ENCODE assay signal across 25 mouse cellular contexts in genomic region chr10:8851625-8852024, GRCm38 (mm10).
"Had no signal": no experiment of that assay in that cellular context is flagged by ENCODE, and none has a peak within 500 bp of the region (broad histone marks: within the 10 kb centered on the region; RNA-seq: fewer than 3 reads in every experiment).

No protein-coding gene starts in this region.

- H3K4me1 ChIP-seq: heart, embryonic 15.5 days; liver, embryonic 13.5 days; liver, embryonic 15.5 days had no signal

- H3K27ac ChIP-seq: gastrocnemius, adult 2 months; heart, adult 2 months; heart, embryonic 13.5 days; heart, embryonic 15.5 days; hindbrain, embryonic 10.5 days; hindbrain, embryonic 12.5 days; hindbrain, embryonic 14.5 days; hindbrain, postnatal 0 days; kidney, postnatal 0 days; liver, embryonic 13.5 days; liver, embryonic 15.5 days had no signal

- H3K4me3 ChIP-seq: gastrocnemius, adult 2 months; heart, adult 2 months; heart, embryonic 13.5 days; heart, embryonic 15.5 days; hindbrain, embryonic 10.5 days; hindbrain, embryonic 12.5 days; limb, embryonic 12.5 days; liver, embryonic 13.5 days; liver, embryonic 15.5 days had no signal

- H3K4me2 ChIP-seq: heart, embryonic 11.5 days; heart, embryonic 13.5 days; heart, embryonic 15.5 days; hindbrain, embryonic 12.5 days; hindbrain, embryonic 14.5 days; limb, embryonic 12.5 days; liver, embryonic 11.5 days; liver, embryonic 13.5 days; liver, embryonic 15.5 days had no signal

- H3K36me3 ChIP-seq: heart, embryonic 15.5 days; liver, embryonic 13.5 days; liver, embryonic 15.5 days had no signal

- H3K9ac ChIP-seq: heart, embryonic 13.5 days; heart, embryonic 15.5 days; hindbrain, embryonic 12.5 days; hindbrain, embryonic 14.5 days; limb, embryonic 12.5 days; liver, embryonic 13.5 days; liver, embryonic 15.5 days had no signal

- ATAC-seq: hindbrain, postnatal 0 days; intestine, embryonic 16.5 days had no signal

- H3K9me3 ChIP-seq: heart, embryonic 13.5 days; heart, embryonic 15.5 days; hindbrain, embryonic 10.5 days; hindbrain, embryonic 12.5 days; limb, embryonic 12.5 days; liver, embryonic 13.5 days; liver, embryonic 15.5 days had no signal

- DNase-seq: gastrocnemius, adult 2 months; gastrocnemius, postnatal 10 days; gastrocnemius, postnatal 25 days; heart, adult 2 months; heart, postnatal 4 days; kidney, adult 11 months; kidney, adult 8-10 months; kidney, postnatal 14 days; layer of hippocampus, adult 9-11 months; layer of hippocampus, postnatal 36 days; left cerebral cortex, postnatal 4 days; liver; liver, embryonic 13.5 days had no signal

- H3K27me3 ChIP-seq: heart, embryonic 13.5 days; heart, embryonic 15.5 days; hindbrain, embryonic 12.5 days; limb, embryonic 12.5 days; liver, embryonic 13.5 days; liver, embryonic 15.5 days had no signal
